Mouse (Mus musculus) myocyte (in vitro differentiated cells): Measurements from ENCODE around the gene Inhba.

Experiments
- CEBPB ChIP-seq: IDR thresholded peaks from 2 replicates; pipeline ENCODE4 v1.6.1; 2011; ENCODE audit warnings: mild to moderate bottlenecking, moderate library complexity; ENCODE audit not compliant: poor library complexity, insufficient read depth, severe bottlenecking
- MYOD1 ChIP-seq, 3 experiments: IDR thresholded peaks; one replicate each; pipeline ENCODE4 v1.6.1; 2011; ENCODE audit warnings: control low read depth in 2 of 3, low read depth in 2 of 3, mild to moderate bottlenecking in 2 of 3, moderate library complexity in 1 of 3; ENCODE audit not compliant: insufficient read length in 2 of 3, control insufficient read depth in 1 of 3
- MYOG ChIP-seq, 3 experiments: IDR thresholded peaks; one replicate each; pipeline ENCODE4 v1.6.1; 2011; ENCODE audit warnings: control low read depth in 2 of 3, low read depth in 2 of 3, mild to moderate bottlenecking in 2 of 3; ENCODE audit not compliant: insufficient read length in 2 of 3, control insufficient read depth in 1 of 3, insufficient read depth in 1 of 3
- POLR2A ChIP-seq: IDR thresholded peaks from one replicate; pipeline ENCODE4 v1.6.1; 2011; ENCODE audit warnings: low read depth, mild to moderate bottlenecking, control low read depth, moderate library complexity; ENCODE audit not compliant: insufficient read length
- POLR2AphosphoS2 ChIP-seq: IDR thresholded peaks from one replicate; pipeline ENCODE4 v1.6.1; 2011; ENCODE audit warnings: low read depth, control low read depth; ENCODE audit not compliant: insufficient read length
- SRF ChIP-seq: IDR thresholded peaks from one replicate; pipeline ENCODE4 v1.6.1; 2011; ENCODE audit warnings: low read depth; ENCODE audit not compliant: control insufficient read depth, insufficient read length
- USF1 ChIP-seq: IDR thresholded peaks from one replicate; pipeline ENCODE4 v1.6.1; 2011; ENCODE audit warnings: low read depth, mild to moderate bottlenecking, control low read depth, moderate library complexity

- TF ChIP-seq POLR2A (no peak), MYOG (IDR thresholded peaks at IDR 0.05; ENCODE audit: control insufficient read depth in 1 of 3, insufficient read depth in 1 of 3, insufficient read length in 2 of 3, low read depth in 2 of 3) (no peak), POLR2AphosphoS2 (no peak), MYOD1 (IDR thresholded peaks at IDR 0.05; ENCODE audit: control insufficient read depth in 1 of 3, insufficient read length in 2 of 3, low read depth in 2 of 3) (no peak), USF1 (no peak), CEBPB (no peak), SRF (no peak)
These were observed 3.3 kb upstream of the Inhba start for GRCm38 (mm10) chr13:16008348-16008747.
